Comparison of ENCODE assay signal across 7 mouse cellular contexts in the genomic region with DNA sequence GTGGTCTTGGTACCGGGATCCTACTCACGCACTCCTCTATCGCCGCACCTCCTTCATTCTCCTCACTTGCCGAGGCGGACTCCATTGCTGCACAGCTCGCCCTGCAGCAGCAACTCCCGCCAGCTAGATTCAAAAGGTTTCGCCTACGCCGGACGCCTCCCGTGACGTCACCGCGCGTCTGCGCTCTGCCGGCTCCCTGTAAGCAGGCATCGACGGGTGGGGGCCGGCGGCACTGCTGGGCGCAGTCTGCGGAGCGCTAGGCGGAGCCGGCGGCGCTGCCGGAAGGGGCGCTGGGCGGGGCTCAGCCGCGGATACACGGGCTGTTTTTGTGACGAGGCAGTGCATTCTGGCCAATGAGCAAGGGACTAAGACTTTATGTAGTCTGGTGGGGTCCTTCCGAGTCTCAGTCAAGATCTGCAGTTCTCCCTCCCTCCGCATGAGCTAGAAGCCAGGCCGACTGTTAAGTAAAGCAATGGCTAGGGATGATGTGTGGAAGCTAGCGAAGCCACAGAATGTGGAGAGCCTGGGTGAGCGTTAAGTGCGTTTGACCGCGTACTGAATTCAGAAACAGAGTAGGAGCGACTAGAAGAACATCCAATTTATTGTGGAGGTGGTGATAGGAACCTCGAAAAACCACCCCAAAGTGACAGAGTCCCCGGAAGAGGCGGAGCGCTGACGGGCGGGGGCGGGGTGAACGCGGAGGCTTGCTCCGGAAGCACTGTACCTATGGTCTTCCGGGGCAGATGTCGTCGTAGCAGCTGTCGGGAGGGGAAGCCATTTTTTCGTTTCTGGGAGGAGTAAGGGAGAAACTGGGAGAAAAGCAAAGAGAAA. TPM values are rescaled to one million over a fixed set of nuclear protein-coding genes. Genes with fewer than 3 reads are reported as not detected.
DNase-seq lines count a peak whose midpoint lies in the region; ATAC-seq lines count a peak whose summit lies in the region.

A gene (minus strand): TSS at position 248 of the 831 bp plus-strand sequence.
A gene (plus strand): TSS at position 593 of the 831 bp plus-strand sequence.

- no peaks in the 10 kb centered on the region for H3K27me3 ChIP-seq in embryonic facial prominence, embryonic 12.5 days
- no peaks in the 10 kb centered on the region for H3K27me3 ChIP-seq in limb, embryonic 11.5 days (ENCODE audit: control insufficient read depth, insufficient read depth, low read length)
- H3K27me3 ChIP-seq in midbrain, embryonic 14.5 days (ENCODE audit: control insufficient read depth, insufficient read depth, low read length): no peaks in the 10 kb centered on the region

- peaks cover 21% of the 10 kb centered on the region for H3K4me1 ChIP-seq in embryonic facial prominence, embryonic 12.5 days
- peaks cover 6% of the 10 kb centered on the region; the same call in 1 of the 2 replicates for H3K4me1 ChIP-seq in limb, embryonic 11.5 days (ENCODE audit: control insufficient read depth, insufficient read depth, low read length)
- H3K4me1 ChIP-seq in midbrain, embryonic 14.5 days (ENCODE audit: control insufficient read depth, insufficient read depth, low read length): peaks cover 25% of the 10 kb centered on the region

- DNase-seq in adrenal gland, postnatal 25 days: peak; percentile 98
- DNase-seq in heart, adult 11 months: peak; percentile 100
- peak; percentile 95 for DNase-seq in kidney, adult 18-20 months
- DNase-seq in limb, embryonic 11.5 days (ENCODE audit: low spot score): peak; percentile 96
- peak; percentile 100 for DNase-seq in midbrain, embryonic 14.5 days
- DNase-seq in spleen, adult 18-20 months: peak; percentile 94 to 96

- no peaks in the 10 kb centered on the region for H3K9me3 ChIP-seq in embryonic facial prominence, embryonic 12.5 days
- no peaks in the 10 kb centered on the region for H3K9me3 ChIP-seq in limb, embryonic 11.5 days (ENCODE audit: control insufficient read depth, low read length)
- no peaks in the 10 kb centered on the region for H3K9me3 ChIP-seq in midbrain, embryonic 14.5 days (ENCODE audit: control insufficient read depth, low read length)

- under 1% methylated on average over 61 of the region's 61 CpGs for WGBS in embryonic facial prominence, embryonic 12.5 days
- under 1% methylated on average over 61 of the region's 61 CpGs for WGBS in limb, embryonic 11.5 days
- under 1% methylated on average over 61 of the region's 61 CpGs for whole genome bisulfite sequencing in midbrain, embryonic 14.5 days

- peak within 1 kb of the TSS; percentile 69 for H3K4me3 ChIP-seq in embryonic facial prominence, embryonic 12.5 days
- peak within 1 kb of the TSS; percentile 81 for H3K4me3 ChIP-seq in limb, embryonic 11.5 days (ENCODE audit: low read depth, low read length)
- H3K4me3 ChIP-seq in midbrain, embryonic 14.5 days (replicated peaks; ENCODE audit: low read depth, low read length): peak within 1 kb of the TSS; percentile 67

- H3K4me2 ChIP-seq in embryonic facial prominence, embryonic 12.5 days (replicated peaks): peak within 1 kb of the TSS; percentile 82
- peak within 1 kb of the TSS; percentile 78 for H3K4me2 ChIP-seq in limb, embryonic 11.5 days (ENCODE audit: low read depth, severe bottlenecking)
- peak within 1 kb of the TSS; percentile 84 for H3K4me2 ChIP-seq in midbrain, embryonic 14.5 days (ENCODE audit: low read length)

- peak within 1 kb of the TSS; percentile 98 for H3K27ac ChIP-seq in embryonic facial prominence, embryonic 12.5 days
- peak within 1 kb of the TSS; percentile 95 for H3K27ac ChIP-seq in limb, embryonic 11.5 days (replicated peaks; ENCODE audit: low read depth, low read length)
- H3K27ac ChIP-seq in midbrain, embryonic 14.5 days (replicated peaks; ENCODE audit: low read depth, low read length): peak within 1 kb of the TSS; percentile 96

- ATAC-seq in embryonic facial prominence, embryonic 12.5 days (ENCODE audit: insufficient number of reproducible peaks, insufficient read depth, low FRiP score, low TSS enrichment): peak; percentile 99
- ATAC-seq in limb, embryonic 11.5 days (ENCODE audit: insufficient number of reproducible peaks, low FRiP score, low TSS enrichment, low read depth): peak; percentile 99
- ATAC-seq in midbrain, embryonic 14.5 days (ENCODE audit: low FRiP score, low TSS enrichment): peak; percentile 98

- peak within 1 kb of the TSS; percentile 69 for H3K9ac ChIP-seq in embryonic facial prominence, embryonic 12.5 days
- peak within 1 kb of the TSS; percentile 72 for H3K9ac ChIP-seq in limb, embryonic 11.5 days (ENCODE audit: low read length)
- peak within 1 kb of the TSS; percentile 54 for H3K9ac ChIP-seq in midbrain, embryonic 14.5 days (replicated peaks; ENCODE audit: low read length)

- peaks cover 2% of the 10 kb centered on the region; the same call in 1 of the 2 replicates for H3K36me3 ChIP-seq in embryonic facial prominence, embryonic 12.5 days
- peaks cover 4% of the 10 kb centered on the region; the same call in 1 of the 2 replicates for H3K36me3 ChIP-seq in limb, embryonic 11.5 days (ENCODE audit: control insufficient read depth, insufficient read depth, low read length)
- 0 out of 2 replicates have a peak, but pooled peaks cover 2% of the 10 kb centered on the region for H3K36me3 ChIP-seq in midbrain, embryonic 14.5 days (ENCODE audit: control insufficient read depth, insufficient read depth, low read length)

RNA-seq across cellular contexts. Expression of the first gene that starts in this region (rescaled TPM):
- 2.4 and 4.1 TPM in 2 replicates for total RNA-seq in adrenal gland, postnatal 25 days (2021)
- 9.9 and 10.2 TPM in 2 replicates for polyA plus RNA-seq in embryonic facial prominence, embryonic 12.5 days (2016; fragmentation: Nextera tagmentation; extraction: Ambion mirVana)
- 13.0 and 15.6 TPM in 2 replicates for polyA plus RNA-seq in limb, embryonic 11.5 days (2014; fragmentation: Nextera tagmentation; extraction: Ambion mirVana)
- polyA plus RNA-seq in midbrain, embryonic 14.5 days (2014; fragmentation: Nextera tagmentation; extraction: Ambion mirVana): 1.9 and 3.9 TPM in 2 replicates

RNA-seq across cellular contexts. Expression of the second gene that starts in this region (rescaled TPM):
- 89.8 and 111 TPM in 2 replicates for total RNA-seq in adrenal gland, postnatal 25 days (2021)
- 87.5 and 92.9 TPM in 2 replicates for polyA plus RNA-seq in embryonic facial prominence, embryonic 12.5 days (2016; fragmentation: Nextera tagmentation; extraction: Ambion mirVana)
- polyA plus RNA-seq in limb, embryonic 11.5 days (2014; fragmentation: Nextera tagmentation; extraction: Ambion mirVana): 92.1 and 96.2 TPM in 2 replicates
- 71.3 and 79.9 TPM in 2 replicates for polyA plus RNA-seq in midbrain, embryonic 14.5 days (2014; fragmentation: Nextera tagmentation; extraction: Ambion mirVana)

Comparison
In these comparisons a context has a peak if more than half of its experiments do, and no peak if none do; other contexts are left out.
1. Peak in every context shown above with its lines: DNase-seq, ATAC-seq, H3K4me3 ChIP-seq and H3K27ac ChIP-seq.